Mouse (Mus musculus) CH12.LX (cell line): ENCODE results near the gene Ass1.

Experiments
- BHLHE40 ChIP-seq: IDR thresholded peaks from 2 replicates; pipeline ENCODE4 v1.6.1; 2011; ENCODE audit warnings: mild to moderate bottlenecking, low read depth, low read length, improper control_type of control experiment
- CTCF ChIP-seq, 2 experiments: IDR thresholded peaks in 1 of 2; conservative IDR thresholded peaks in 1 of 2; 2 replicates each; pipeline ENCODE4 v1.5.1; 2011 to 2012; ENCODE audit warnings: low read depth in 2 of 2, low read length in 2 of 2, improper control_type of control experiment in 1 of 2, inconsistent platforms in 1 of 2, mild to moderate bottlenecking in 1 of 2, moderate library complexity in 1 of 2
- EP300 ChIP-seq: IDR thresholded peaks from 2 replicates; pipeline ENCODE4 v1.6.1; 2011; ENCODE audit warnings: low read length, improper control_type of control experiment
- ETS1 ChIP-seq: conservative IDR thresholded peaks from 2 replicates; pipeline ENCODE4 v1.6.1; 2012; ENCODE audit warnings: low read depth, mild to moderate bottlenecking, inconsistent platforms, low read length, improper control_type of control experiment, moderate library complexity
- MEF2A ChIP-seq: IDR thresholded peaks from 2 replicates; pipeline ENCODE4 v1.6.1; 2014; ENCODE audit warnings: low read depth, mild to moderate bottlenecking, inconsistent platforms, low read length, improper control_type of control experiment, borderline replicate concordance
- MYC ChIP-seq: IDR thresholded peaks from 2 replicates; pipeline ENCODE4 v1.6.1; 2011; ENCODE audit warnings: low read depth, mild to moderate bottlenecking, improper control_type of control experiment, low read length
- POLR2A ChIP-seq: IDR thresholded peaks from 2 replicates; pipeline ENCODE4 v1.6.1; 2011; ENCODE audit warnings: low read depth, mild to moderate bottlenecking, improper control_type of control experiment, low read length
- TCF12 ChIP-seq: IDR thresholded peaks from 2 replicates; pipeline ENCODE4 v1.6.1; 2014; ENCODE audit warnings: low read depth, mild to moderate bottlenecking, inconsistent platforms, low read length, improper control_type of control experiment
- USF1 ChIP-seq: IDR thresholded peaks from 2 replicates; pipeline ENCODE4 v1.6.1; 2014; ENCODE audit warnings: low read depth, mild to moderate bottlenecking, inconsistent platforms, low read length, improper control_type of control experiment

DNA sequence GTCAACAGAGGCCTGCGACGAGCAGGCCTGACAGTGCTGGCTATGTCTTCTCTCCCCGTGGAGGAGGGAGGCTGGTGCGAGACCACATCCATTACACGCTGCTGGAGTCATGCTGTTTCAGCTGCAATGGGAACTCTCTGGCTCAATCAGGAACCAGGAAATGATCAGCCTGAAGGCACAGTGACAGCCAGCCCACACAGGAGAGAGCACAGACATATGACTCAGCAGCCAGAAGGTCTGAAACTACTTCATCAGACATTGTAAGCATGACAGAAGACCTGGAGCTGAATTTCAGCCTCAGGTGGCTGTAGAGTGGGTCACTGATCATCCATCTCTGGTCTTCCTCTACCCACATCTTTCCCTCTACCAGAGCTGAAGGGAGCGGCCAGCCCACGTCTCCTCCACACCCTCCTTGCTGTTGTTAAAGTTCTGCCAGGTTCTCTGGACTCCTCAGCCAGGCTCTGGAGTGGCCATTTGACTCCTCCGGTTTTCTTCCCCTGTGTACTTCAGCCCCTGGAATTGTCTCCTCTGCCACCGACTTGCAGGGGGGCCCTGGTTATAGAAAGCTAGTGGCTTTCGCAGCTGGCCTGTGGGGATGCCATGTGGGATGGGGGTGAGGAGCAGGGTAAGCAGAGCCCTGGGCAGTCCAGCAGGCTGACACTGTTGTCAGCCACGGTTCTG lies 27.4 kb upstream of the Ass1 start:
- no peak for TF ChIP-seq CTCF (conservative IDR thresholded peaks at IDR 0.05 in 1 of 2, IDR thresholded peaks at IDR 0.05 in 1 of 2; ENCODE audit: low read depth in 2 of 2, low read length in 2 of 2)
- TF ChIP-seq USF1, result no peak
- TF ChIP-seq POLR2A, result no peak
- TF ChIP-seq MYC, result no peak
- peak; percentile 49 for TF ChIP-seq ETS1
- no peak for TF ChIP-seq MEF2A
- no peak for TF ChIP-seq EP300
- TF ChIP-seq BHLHE40, result no peak
- no peak for TF ChIP-seq TCF12
